8 mouse cellular contexts compared by ENCODE assay signal in genomic region chr8:83899363-83900252, GRCm38 (mm10). TPM values are rescaled to one million over a fixed set of nuclear protein-coding genes. Genes with fewer than 3 reads are reported as not detected.
A peak's percentile ranks its signal among the peaks of the same experiment; 100 is the strongest.
DNase-seq lines count a peak whose midpoint lies in the region; ATAC-seq and TF ChIP-seq lines count a peak whose summit lies in the region.

Gene Adgrl1, plus strand, starts transcription at chr8:83900105.

- no peak within 1 kb of the TSS for H3K27ac ChIP-seq in ES-Bruce4 (ENCODE audit: insufficient read depth, low read length)
- peak within 1 kb of the TSS; percentile 99 for H3K27ac ChIP-seq in forebrain, embryonic 14.5 days (ENCODE audit: low read depth, low read length)
- H3K27ac ChIP-seq in liver, embryonic 15.5 days (replicated peaks), result peak within 1 kb of the TSS; percentile 38; the same call in 1 of the 2 replicates
- H3K27ac ChIP-seq in neural tube, embryonic 13.5 days (replicated peaks), result peak within 1 kb of the TSS; percentile 99

- H3K9me3 ChIP-seq in ES-Bruce4 (replicated peaks; ENCODE audit: control insufficient read depth, insufficient read depth, low read length, poor library complexity, severe bottlenecking), result no peaks in the 10 kb centered on the region
- H3K9me3 ChIP-seq in forebrain, embryonic 14.5 days (replicated peaks; ENCODE audit: control insufficient read depth, low read length), result no peaks in the 10 kb centered on the region
- H3K9me3 ChIP-seq in liver, embryonic 15.5 days (replicated peaks), result no peaks in the 10 kb centered on the region
- no peaks in the 10 kb centered on the region for H3K9me3 ChIP-seq in neural tube, embryonic 13.5 days

- peak within 1 kb of the TSS; percentile 79 for H3K4me3 ChIP-seq in ES-Bruce4 (ENCODE audit: low read depth, low read length)
- peak within 1 kb of the TSS; percentile 96 for H3K4me3 ChIP-seq in forebrain, embryonic 14.5 days (ENCODE audit: low read depth, low read length)
- H3K4me3 ChIP-seq in liver, embryonic 15.5 days (replicated peaks), result peak within 1 kb of the TSS; percentile 65
- peak within 1 kb of the TSS; percentile 93 for H3K4me3 ChIP-seq in neural tube, embryonic 13.5 days

- intact Hi-C loops in heart, postnatal 10 days (cut with DNase I), result loop anchor here (1.0 kb wide), 1 partner anchor 56 kb away; the partner anchor contains the start of genes Asf1b and Gm10644

- no peak for TF ChIP-seq POLR2A in ES-Bruce4 (IDR thresholded peaks at IDR 0.05; ENCODE audit: insufficient read depth, low read length)

- H3K27me3 ChIP-seq in ES-Bruce4 (ENCODE audit: control insufficient read depth, insufficient read depth, low read length, poor library complexity, severe bottlenecking), result no peaks in the 10 kb centered on the region
- peaks cover 8% of the 10 kb centered on the region; the same call in 1 of the 2 replicates for H3K27me3 ChIP-seq in forebrain, embryonic 14.5 days (replicated peaks; ENCODE audit: control insufficient read depth, insufficient read depth, low read length)
- H3K27me3 ChIP-seq in liver, embryonic 15.5 days, result peaks cover 86% of the 10 kb centered on the region
- H3K27me3 ChIP-seq in neural tube, embryonic 13.5 days, result peaks cover 12% of the 10 kb centered on the region

- peak; percentile 44 for DNase-seq in c-Kit-positive CD71-positive TER-119-positive erythroid progenitor cells, embryonic 14.5 days (ENCODE audit: low spot score)
- peak; percentile 99 for DNase-seq in forebrain, embryonic 14.5 days (ENCODE audit: low spot score)
- DNase-seq in heart, postnatal 10 days, result peak; percentile 93 to 94
- peak; percentile 95 to 97 for DNase-seq in kidney, postnatal 4 days
- peak; percentile 99 for DNase-seq in telencephalon, adult 2 months (ENCODE audit: low read depth, low spot score)

- peak within 1 kb of the TSS; percentile 97 for H3K9ac ChIP-seq in ES-Bruce4 (ENCODE audit: low read depth, poor library complexity, severe bottlenecking)
- H3K9ac ChIP-seq in forebrain, embryonic 14.5 days (ENCODE audit: low read length), result peak within 1 kb of the TSS; percentile 96
- H3K9ac ChIP-seq in liver, embryonic 15.5 days, result peak within 1 kb of the TSS; percentile 56
- H3K9ac ChIP-seq in neural tube, embryonic 13.5 days, result peak within 1 kb of the TSS; percentile 98

- peaks cover 6% of the 10 kb centered on the region for H3K4me1 ChIP-seq in ES-Bruce4 (ENCODE audit: control insufficient read depth, insufficient read depth, low read length)
- H3K4me1 ChIP-seq in forebrain, embryonic 14.5 days (ENCODE audit: control insufficient read depth, insufficient read depth, low read length), result peaks cover 21% of the 10 kb centered on the region
- peaks cover 44% of the 10 kb centered on the region for H3K4me1 ChIP-seq in liver, embryonic 15.5 days (replicated peaks)
- H3K4me1 ChIP-seq in neural tube, embryonic 13.5 days (replicated peaks), result peaks cover 55% of the 10 kb centered on the region

- WGBS in forebrain, embryonic 14.5 days, result 1% methylated on average over 49 of the region's 70 CpGs
- WGBS in liver, embryonic 15.5 days (ENCODE audit: insufficient replicate concordance), result under 1% methylated on average over 70 of the region's 70 CpGs
- under 1% methylated on average over 57 of the region's 70 CpGs for WGBS in neural tube, embryonic 13.5 days

- no peaks in the 10 kb centered on the region for H3K36me3 ChIP-seq in ES-Bruce4 (ENCODE audit: control insufficient read depth, insufficient read depth, low read length, poor library complexity, severe bottlenecking)
- no peaks in the 10 kb centered on the region for H3K36me3 ChIP-seq in forebrain, embryonic 14.5 days (ENCODE audit: control insufficient read depth, insufficient read depth, low read length)
- no peaks in the 10 kb centered on the region for H3K36me3 ChIP-seq in liver, embryonic 15.5 days (replicated peaks)
- no peaks in the 10 kb centered on the region for H3K36me3 ChIP-seq in neural tube, embryonic 13.5 days

- peak; percentile 81; the same call in 1 of the 2 replicates for TF ChIP-seq EP300 in ES-Bruce4 (IDR thresholded peaks at IDR 0.05; ENCODE audit: insufficient read depth, low read depth, low read length)

- H3K4me2 ChIP-seq in forebrain, embryonic 14.5 days (ENCODE audit: low read length), result peak within 1 kb of the TSS; percentile 67
- H3K4me2 ChIP-seq in liver, embryonic 15.5 days, result peak within 1 kb of the TSS; percentile 89
- peak within 1 kb of the TSS; percentile 80 for H3K4me2 ChIP-seq in neural tube, embryonic 13.5 days

- TF ChIP-seq CTCF in ES-Bruce4 (IDR thresholded peaks at IDR 0.05; ENCODE audit: low read depth, low read length), result no peak

- ATAC-seq in forebrain, embryonic 14.5 days, result peak; percentile 89
- peak; percentile 74 for ATAC-seq in liver, embryonic 15.5 days (ENCODE audit: insufficient read depth)
- ATAC-seq in neural tube, embryonic 13.5 days (ENCODE audit: low read depth), result peak; percentile 91

RNA-seq across cellular contexts. Expression of gene Adgrl1, which starts in this region (rescaled TPM):
- polyA plus RNA-seq in ES-Bruce4 (2011; ENCODE audit: insufficient read depth, insufficient read length, low read depth, missing spikeins), result 64.0 and 64.7 TPM in 2 replicates
- polyA plus RNA-seq in forebrain, embryonic 14.5 days (2014; fragmentation: Nextera tagmentation; extraction: Ambion mirVana), result 44.4 and 50.9 TPM in 2 replicates
- 10 to 100 TPM; 29.8 to 29.9 TPM for total RNA-seq in heart, postnatal 10 days (2021)
- 1.1 and 1.6 TPM in 2 replicates for polyA plus RNA-seq in liver, embryonic 15.5 days (2015; fragmentation: Nextera tagmentation; extraction: Ambion mirVana)
- polyA plus RNA-seq in neural tube, embryonic 13.5 days (2015; fragmentation: Nextera tagmentation; extraction: Ambion mirVana), result 40.0 and 40.1 TPM in 2 replicates

Comparison
In these comparisons a context has a peak if more than half of its experiments do, and no peak if none do; other contexts are left out.
1. RNA of gene Adgrl1 (polyA plus RNA-seq): 64.0 to 64.7 TPM in ES-Bruce4, 44.4 to 50.9 TPM in forebrain, embryonic 14.5 days and 40.0 to 40.1 TPM in neural tube, embryonic 13.5 days; 1.1 to 1.6 TPM in liver, embryonic 15.5 days; every median in the first group is over 10 times any median in the second.
2. DNase-seq: peak in every context shown above with its lines; median percentile 99 in forebrain, embryonic 14.5 days; 99 in telencephalon, adult 2 months; 96 in kidney, postnatal 4 days; 94 in heart, postnatal 10 days; 44 in c-Kit-positive CD71-positive TER-119-positive erythroid progenitor cells, embryonic 14.5 days.
3. Peak in every context shown above with its lines, with median percentiles within 50 percentile points of each other: H3K4me3 ChIP-seq, H3K9ac ChIP-seq, ATAC-seq and H3K4me2 ChIP-seq.